Mouse (Mus musculus): ENCODE data around the gene Nrxn1.

DNA sequence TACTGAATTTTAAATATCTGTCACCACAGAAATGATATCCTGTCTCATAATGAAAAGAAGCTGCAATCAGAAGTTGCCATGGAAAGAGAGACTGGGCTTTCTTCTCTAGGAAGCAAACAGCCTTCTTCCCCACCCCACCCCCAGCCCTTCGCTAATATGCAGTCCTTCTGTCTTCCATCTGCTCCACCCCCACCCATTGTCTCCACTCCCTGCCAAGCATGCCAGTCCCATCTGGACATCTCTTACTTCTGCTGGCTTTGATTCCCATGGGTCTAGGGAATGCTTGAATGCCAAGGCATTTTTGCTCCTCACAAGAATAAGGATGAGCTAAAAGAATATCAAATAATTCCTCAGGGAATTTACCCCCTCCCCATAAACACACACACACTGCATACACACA, 1006.0 kb downstream of the Nrxn1 start:
- TF ChIP-seq KAT2A (IDR thresholded peaks at IDR 0.05; ENCODE audit: insufficient replicate concordance, low read length) (no peak), ZMIZ1 (IDR thresholded peaks at IDR 0.05; ENCODE audit: low read depth, low read length) (no peak), ELF1 (IDR thresholded peaks at IDR 0.05; ENCODE audit: low read depth, low read length) (no peak), UBTF (IDR thresholded peaks at IDR 0.05; ENCODE audit: low read depth, low read length) (no peak), CTCF (conservative IDR thresholded peaks at IDR 0.05 in 1 of 2, IDR thresholded peaks at IDR 0.05 in 1 of 2; ENCODE audit: low read depth in 2 of 2, low read length in 2 of 2) (no peak), POLR2A (IDR thresholded peaks at IDR 0.05; ENCODE audit: low read depth, low read length) (no peak), ZNF384 (IDR thresholded peaks at IDR 0.05; ENCODE audit: low read depth, low read length) (no peak)
